Mouse (Mus musculus) thymus, adult 2 months (tissue): ENCODE measurements at regions not wholly inside any gene's neighbourhood (a gene's known extent, or its start where the extent isn't known, plus 50 kb on each side); places are given as distances from the start of the nearest gene placed in this dataset.
"Not testable (repeated sequence)": the region's sequence is repeated elsewhere in the genome, so short reads cannot be mapped to it uniquely, and the experiment has no call there.

Experiments used
- CTCF ChIP-seq: fragments of 200-500 bp; IDR thresholded peaks from 2 replicates; pipeline ENCODE4 v1.5.1; 2012; ENCODE audit warnings: mild to moderate bottlenecking, control low read depth, low read length, moderate library complexity, borderline replicate concordance; ENCODE audit not compliant: control insufficient read depth, poor library complexity, insufficient read depth; ENCODE audit errors: extremely low read depth
- POLR2A ChIP-seq: fragments of 200-500 bp; IDR thresholded peaks from 2 replicates; pipeline ENCODE4 v1.6.1; 2012; ENCODE audit warnings: mild to moderate bottlenecking, low read length, control low read depth, moderate library complexity; ENCODE audit not compliant: control insufficient read depth, poor library complexity, insufficient read depth; ENCODE audit errors: extremely low read depth

- TF ChIP-seq POLR2A, CTCF: not testable (repeated sequence)
Observed at GRCm38 (mm10) chr12:21543153-21543894, 125.9 kb upstream of the Ywhaq start.
